Mouse (Mus musculus) testis, adult 2 months (tissue): ENCODE results near the gene Antxrl.

Experiments
- CTCF ChIP-seq: fragments of 200-500 bp; IDR thresholded peaks from 2 replicates; pipeline ENCODE4 v1.5.1; 2012; ENCODE audit warnings: low read depth, mild to moderate bottlenecking, inconsistent platforms, low read length, moderate library complexity; ENCODE audit not compliant: control insufficient read depth, insufficient read depth, insufficient replicate concordance
- POLR2A ChIP-seq: fragments of 200-500 bp; IDR thresholded peaks from 2 replicates; pipeline ENCODE4 v1.6.1; 2012; ENCODE audit warnings: low read depth, mild to moderate bottlenecking, inconsistent platforms, low read length, moderate library complexity; ENCODE audit not compliant: control insufficient read depth

DNA sequence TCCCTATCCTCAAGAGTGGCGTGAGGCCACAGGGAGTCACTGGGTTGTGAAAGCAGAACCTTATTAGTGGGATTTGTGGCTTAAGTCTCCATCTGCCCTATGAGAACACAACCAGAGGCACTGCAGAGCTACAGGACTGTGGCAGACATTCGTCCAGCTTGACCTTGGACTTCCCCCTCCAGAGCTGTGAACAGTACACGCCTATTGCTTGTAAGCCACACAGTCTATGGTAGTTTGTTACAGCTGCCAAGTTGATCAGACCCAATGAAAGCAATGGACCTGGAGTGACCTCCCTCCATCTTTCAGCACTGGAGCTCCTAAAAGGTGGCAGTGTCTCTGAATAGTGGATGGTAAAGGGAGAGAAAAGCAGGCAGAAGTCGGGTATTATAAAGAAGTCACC is 25.8 kb downstream of the Antxrl start:
- no peak for TF ChIP-seq POLR2A
- no peak for TF ChIP-seq CTCF
